Mouse (Mus musculus) brain, embryonic 14.5 days (tissue): Measurements from ENCODE around the gene Gm6763. TPM values are rescaled to one million over a fixed set of nuclear protein-coding genes. Genes with fewer than 3 reads are reported as not detected.
"Not testable (repeated sequence)": the region's sequence is repeated elsewhere in the genome, so short reads cannot be mapped to it uniquely, and the experiment has no call there.

ENCODE experiments used
- DNase-seq: peaks from one replicate; pipeline ENCODE4 v3.0.0-alpha.2; 2011; ENCODE audit warnings: low read depth
- CTCF ChIP-seq: fragments of 200-500 bp; IDR thresholded peaks from 2 replicates; pipeline ENCODE4 v1.5.1; 2012; ENCODE audit warnings: inconsistent platforms, mild to moderate bottlenecking, moderate library complexity, borderline replicate concordance; ENCODE audit not compliant: insufficient read depth, insufficient read length; ENCODE audit errors: extremely low read depth
- POLR2A ChIP-seq: fragments of 200-500 bp; IDR thresholded peaks from 2 replicates; pipeline ENCODE4 v1.6.1; 2012; ENCODE audit warnings: mild to moderate bottlenecking, inconsistent platforms, borderline replicate concordance; ENCODE audit not compliant: poor library complexity, insufficient read depth, insufficient read length, severe bottlenecking; ENCODE audit errors: extremely low read depth
- polyA plus RNA-seq: library from polyadenylated mRNA; depleted of rRNA; stranded (reverse); fragments of >200 nt; gene quantifications from 2 replicates; pipeline ENCODE4 v1.2.3, GENCODE M21; 2012; rRNA removed

Gm6763 gene
- polyA plus RNA-seq, result not detected in 2 replicates

DNA sequence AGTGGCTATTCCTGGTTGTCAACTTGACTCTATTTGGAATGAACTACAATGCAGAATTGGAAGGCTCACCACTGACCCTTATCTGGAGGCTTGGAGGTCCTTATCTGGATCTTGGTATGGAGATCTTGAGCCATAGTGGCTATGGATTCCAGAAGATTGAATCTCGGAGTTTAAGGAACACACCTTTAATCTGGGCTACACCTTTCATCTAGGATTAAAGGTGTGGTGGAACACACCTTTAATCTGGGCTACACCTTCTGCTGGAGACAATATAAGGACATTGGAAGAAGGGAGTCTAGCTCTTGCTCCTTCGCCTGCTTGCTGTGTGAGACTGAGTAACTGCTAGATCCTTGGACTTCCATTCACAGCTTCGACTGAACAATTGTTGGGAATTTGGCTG is at the start of gene Gm6763:
Gm6763 (plus strand) TSS at position 301 of the 400 bp plus-strand sequence.
- not testable (repeated sequence) for DNase-seq

DNA sequence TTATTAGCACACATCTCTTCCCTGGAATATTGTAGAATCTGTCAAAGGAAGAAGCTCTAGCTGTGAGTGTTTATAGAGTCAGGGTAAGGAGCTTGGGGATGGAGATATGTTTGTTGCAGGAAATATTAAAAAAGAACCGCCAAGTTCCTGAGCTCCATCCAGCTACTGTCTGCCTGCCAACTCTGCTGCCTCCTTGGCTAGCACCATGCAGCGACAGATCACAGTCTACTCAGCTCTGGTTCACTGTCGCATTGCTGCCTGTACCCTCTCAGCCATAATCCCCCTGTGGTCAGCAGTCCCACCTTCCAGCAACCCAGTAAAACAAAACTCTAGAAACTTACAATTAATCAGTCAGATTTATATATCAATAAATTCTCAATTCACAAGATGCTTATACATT is 41.3 kb upstream of the Gm6763 start:
- peak; percentile 26 for DNase-seq
- TF ChIP-seq CTCF (no peak), POLR2A (no peak)

DNA sequence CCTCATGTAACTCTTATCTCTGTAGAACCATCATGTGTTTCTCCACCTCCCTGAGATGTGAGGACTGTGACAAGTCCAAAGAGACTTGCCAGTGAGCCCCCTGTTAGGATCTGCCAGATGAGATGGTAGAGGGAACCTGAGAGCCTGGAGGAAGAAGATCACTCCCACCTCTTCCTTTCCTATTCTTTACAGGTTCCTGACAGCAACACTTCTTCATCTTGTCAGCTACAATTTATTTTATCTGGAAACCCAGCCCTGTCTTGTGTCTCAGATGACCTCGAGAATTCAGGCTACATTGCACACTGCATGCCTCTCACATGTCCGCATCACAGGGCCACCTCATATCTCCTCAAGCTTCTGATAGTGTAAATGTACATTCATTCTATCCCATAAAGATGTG is 33.0 kb upstream of the Gm6763 start:
- TF ChIP-seq CTCF (no peak), POLR2A (no peak)
- no peak for DNase-seq

DNA sequence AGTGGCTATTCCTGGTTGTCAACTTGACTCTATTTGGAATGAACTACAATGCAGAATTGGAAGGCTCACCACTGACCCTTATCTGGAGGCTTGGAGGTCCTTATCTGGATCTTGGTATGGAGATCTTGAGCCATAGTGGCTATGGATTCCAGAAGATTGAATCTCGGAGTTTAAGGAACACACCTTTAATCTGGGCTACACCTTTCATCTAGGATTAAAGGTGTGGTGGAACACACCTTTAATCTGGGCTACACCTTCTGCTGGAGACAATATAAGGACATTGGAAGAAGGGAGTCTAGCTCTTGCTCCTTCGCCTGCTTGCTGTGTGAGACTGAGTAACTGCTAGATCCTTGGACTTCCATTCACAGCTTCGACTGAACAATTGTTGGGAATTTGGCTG is 8.6 kb upstream of the Gm6763 start, which contains the start of gene Gm21293:
Gm21293 (plus strand) TSS at position 301 of the 400 bp plus-strand sequence.
- DNase-seq, result not testable (repeated sequence)

DNA sequence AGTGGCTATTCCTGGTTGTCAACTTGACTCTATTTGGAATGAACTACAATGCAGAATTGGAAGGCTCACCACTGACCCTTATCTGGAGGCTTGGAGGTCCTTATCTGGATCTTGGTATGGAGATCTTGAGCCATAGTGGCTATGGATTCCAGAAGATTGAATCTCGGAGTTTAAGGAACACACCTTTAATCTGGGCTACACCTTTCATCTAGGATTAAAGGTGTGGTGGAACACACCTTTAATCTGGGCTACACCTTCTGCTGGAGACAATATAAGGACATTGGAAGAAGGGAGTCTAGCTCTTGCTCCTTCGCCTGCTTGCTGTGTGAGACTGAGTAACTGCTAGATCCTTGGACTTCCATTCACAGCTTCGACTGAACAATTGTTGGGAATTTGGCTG is 8.4 kb downstream of the Gm6763 start, which contains the start of gene Gm8764:
Gm8764 (plus strand) TSS at position 301 of the 400 bp plus-strand sequence.
- not testable (repeated sequence) for DNase-seq

DNA sequence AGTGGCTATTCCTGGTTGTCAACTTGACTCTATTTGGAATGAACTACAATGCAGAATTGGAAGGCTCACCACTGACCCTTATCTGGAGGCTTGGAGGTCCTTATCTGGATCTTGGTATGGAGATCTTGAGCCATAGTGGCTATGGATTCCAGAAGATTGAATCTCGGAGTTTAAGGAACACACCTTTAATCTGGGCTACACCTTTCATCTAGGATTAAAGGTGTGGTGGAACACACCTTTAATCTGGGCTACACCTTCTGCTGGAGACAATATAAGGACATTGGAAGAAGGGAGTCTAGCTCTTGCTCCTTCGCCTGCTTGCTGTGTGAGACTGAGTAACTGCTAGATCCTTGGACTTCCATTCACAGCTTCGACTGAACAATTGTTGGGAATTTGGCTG is 16.9 kb downstream of the Gm6763 start, which contains the start of gene Gm21304:
Gm21304 (plus strand) TSS at position 301 of the 400 bp plus-strand sequence.
- DNase-seq, result not testable (repeated sequence)

DNA sequence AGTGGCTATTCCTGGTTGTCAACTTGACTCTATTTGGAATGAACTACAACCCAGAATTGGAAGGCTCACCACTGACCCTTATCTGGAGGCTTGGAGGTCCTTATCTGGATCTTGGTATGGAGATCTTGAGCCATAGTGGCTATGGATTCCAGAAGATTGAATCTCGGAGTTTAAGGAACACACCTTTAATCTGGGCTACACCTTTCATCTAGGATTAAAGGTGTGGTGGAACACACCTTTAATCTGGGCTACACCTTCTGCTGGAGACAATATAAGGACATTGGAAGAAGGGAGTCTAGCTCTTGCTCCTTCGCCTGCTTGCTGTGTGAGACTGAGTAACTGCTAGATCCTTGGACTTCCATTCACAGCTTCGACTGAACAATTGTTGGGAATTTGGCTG is 25.4 kb downstream of the Gm6763 start, which contains the start of gene Gm21312:
Gm21312 (plus strand) TSS at position 301 of the 400 bp plus-strand sequence.
- not testable (repeated sequence) for DNase-seq

DNA sequence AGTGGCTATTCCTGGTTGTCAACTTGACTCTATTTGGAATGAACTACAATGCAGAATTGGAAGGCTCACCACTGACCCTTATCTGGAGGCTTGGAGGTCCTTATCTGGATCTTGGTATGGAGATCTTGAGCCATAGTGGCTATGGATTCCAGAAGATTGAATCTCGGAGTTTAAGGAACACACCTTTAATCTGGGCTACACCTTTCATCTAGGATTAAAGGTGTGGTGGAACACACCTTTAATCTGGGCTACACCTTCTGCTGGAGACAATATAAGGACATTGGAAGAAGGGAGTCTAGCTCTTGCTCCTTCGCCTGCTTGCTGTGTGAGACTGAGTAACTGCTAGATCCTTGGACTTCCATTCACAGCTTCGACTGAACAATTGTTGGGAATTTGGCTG is 33.9 kb downstream of the Gm6763 start, which contains the start of gene Gm20765:
Gm20765 (plus strand) TSS at position 301 of the 400 bp plus-strand sequence.
- not testable (repeated sequence) for DNase-seq

DNA sequence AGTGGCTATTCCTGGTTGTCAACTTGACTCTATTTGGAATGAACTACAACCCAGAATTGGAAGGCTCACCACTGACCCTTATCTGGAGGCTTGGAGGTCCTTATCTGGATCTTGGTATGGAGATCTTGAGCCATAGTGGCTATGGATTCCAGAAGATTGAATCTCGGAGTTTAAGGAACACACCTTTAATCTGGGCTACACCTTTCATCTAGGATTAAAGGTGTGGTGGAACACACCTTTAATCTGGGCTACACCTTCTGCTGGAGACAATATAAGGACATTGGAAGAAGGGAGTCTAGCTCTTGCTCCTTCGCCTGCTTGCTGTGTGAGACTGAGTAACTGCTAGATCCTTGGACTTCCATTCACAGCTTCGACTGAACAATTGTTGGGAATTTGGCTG is 42.4 kb downstream of the Gm6763 start, which contains the start of gene Gm4340:
Gm4340 (plus strand) TSS at position 301 of the 400 bp plus-strand sequence.
- DNase-seq, result not testable (repeated sequence)

Other genes with a start within 250 kb of the Gm6763 start
- not detected in 2 replicates for gene Gm21293, start 8.5 kb upstream of the Gm6763 start, polyA plus RNA-seq
- gene Gm8764, start 8.5 kb downstream of the Gm6763 start, polyA plus RNA-seq, result not detected in 2 replicates
- not detected in 2 replicates for gene Gm21304, start 17.0 kb downstream of the Gm6763 start, polyA plus RNA-seq
- gene Gm21312, start 25.5 kb downstream of the Gm6763 start, polyA plus RNA-seq, result not detected in 2 replicates
- not detected in 2 replicates for gene Gm20765, start 34.0 kb downstream of the Gm6763 start, polyA plus RNA-seq
- gene Gm4340, start 42.5 kb downstream of the Gm6763 start, polyA plus RNA-seq, result not detected in 2 replicates